Mouse (Mus musculus): ENCODE measurements at regions not wholly inside any gene's neighbourhood (a gene's known extent, or its start where the extent isn't known, plus 50 kb on each side); places are given as distances from the start of the nearest gene placed in this dataset.

DNA sequence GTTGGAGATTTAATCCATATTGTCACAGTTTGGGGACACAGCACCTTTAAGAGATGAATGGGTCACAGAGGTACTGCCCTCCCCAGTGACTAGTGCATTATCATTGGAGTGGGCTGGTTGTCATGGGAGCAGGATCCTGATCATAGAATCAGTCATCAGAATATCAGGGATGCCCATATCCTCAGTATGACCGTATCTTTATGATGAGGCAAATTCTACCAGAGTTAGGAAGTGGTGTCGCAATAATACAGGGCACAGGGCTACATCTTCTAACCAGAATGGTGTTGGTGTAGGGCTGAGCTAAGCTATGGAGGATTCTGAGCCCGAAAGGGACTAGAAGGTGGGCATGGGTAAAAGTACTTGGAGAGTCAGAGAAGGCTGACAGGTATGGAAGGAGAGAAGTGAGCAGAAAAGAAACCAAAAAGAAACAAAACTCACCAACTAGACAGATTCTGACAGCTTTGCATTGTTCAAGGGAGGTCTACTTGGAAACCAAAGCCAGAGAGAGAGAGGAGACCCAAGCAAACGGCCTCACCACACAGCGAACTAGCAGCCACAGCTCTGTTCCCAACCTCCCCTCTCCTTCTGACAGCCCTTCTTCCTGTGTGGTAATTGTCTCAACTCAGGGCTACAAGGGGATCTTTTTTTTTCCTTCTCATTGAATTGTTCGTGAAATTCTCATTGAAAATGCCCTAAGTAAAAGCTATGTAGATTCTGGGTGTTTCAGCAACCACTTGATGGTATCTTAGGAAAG lies 129.2 kb downstream of the Lrrc30 start:
- no peak for DNase-seq

DNA sequence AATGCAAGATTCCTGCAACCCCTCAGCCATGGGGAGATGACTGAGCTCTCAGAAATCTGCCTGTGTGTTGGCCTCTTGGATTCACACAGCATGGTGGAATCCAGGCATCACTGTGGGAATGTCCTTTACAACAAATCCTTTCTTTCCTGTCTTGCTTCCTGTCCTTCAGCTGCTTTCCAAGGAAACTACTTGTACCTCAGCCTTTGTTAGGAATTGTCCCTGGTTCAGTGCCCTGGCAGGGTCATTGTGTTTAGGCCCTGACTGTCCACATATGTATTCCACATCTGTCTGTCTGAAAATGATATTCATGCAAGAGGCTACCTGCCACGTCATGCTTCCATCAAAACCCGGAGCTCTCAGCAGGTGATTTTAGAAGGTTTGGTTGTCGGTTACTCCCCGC lies 129.9 kb downstream of the Lrrc30 start:
- DNase-seq, result no peak

DNA sequence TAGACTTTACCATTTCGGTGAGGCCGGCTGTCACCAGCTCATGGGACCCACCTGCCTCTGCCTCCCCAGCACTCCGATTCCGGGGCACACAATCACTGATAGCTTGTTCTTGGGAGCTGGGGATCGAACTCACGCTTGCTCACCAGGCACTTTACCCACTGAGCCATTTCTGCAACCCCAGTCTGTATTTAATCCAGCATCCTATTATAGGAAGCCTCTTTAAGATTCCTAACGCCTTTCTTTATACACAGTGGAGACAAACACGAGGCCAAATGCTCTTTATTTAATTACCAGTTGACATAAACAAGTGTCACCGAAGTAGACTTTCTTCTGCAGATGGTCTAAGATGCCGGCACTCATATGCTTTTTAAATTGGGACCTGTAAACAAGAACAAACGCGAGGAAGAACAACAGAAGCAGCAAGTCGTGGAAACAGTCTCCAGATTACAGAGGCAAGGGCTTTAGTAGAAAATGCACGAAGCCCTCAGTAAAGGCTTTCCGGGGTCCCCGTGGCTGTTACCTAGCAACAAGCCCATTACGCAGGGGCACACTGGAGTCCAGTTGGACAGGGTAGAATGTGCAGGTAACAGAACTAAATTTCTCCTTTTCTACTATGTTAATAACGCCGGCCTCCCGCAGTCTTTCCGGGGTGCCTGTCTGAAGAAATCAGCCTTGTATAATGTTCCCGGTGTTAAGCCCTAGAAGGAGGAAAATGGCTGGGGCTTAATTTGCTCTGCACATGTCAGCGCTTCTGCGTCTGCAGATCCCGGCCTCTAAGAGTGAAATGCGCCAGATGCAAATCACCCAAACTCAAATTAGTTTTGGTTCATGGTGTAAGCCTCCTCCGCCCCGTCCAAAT lies 132.5 kb downstream of the Lrrc30 start:
- no peak for DNase-seq

DNA sequence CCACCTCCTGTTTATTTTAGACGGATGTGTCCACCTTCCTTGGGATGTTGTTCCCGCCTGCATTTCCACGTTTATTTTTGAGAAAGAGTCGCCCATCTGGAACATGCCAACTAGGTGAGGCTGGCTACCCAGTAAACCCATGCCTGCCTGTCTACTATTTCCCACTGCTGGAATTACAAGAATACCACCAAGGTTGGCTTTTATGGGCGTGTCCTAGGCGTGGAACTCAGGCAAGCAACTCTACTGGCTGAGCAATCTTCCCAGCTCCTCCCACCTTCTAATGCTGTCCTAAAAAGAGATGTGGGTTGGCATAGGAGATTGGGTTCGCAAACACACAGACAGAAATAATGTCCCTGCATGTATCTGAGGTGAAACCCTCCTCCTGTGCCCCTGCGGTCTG lies 135.1 kb downstream of the Lrrc30 start:
- no peak for DNase-seq

DNA sequence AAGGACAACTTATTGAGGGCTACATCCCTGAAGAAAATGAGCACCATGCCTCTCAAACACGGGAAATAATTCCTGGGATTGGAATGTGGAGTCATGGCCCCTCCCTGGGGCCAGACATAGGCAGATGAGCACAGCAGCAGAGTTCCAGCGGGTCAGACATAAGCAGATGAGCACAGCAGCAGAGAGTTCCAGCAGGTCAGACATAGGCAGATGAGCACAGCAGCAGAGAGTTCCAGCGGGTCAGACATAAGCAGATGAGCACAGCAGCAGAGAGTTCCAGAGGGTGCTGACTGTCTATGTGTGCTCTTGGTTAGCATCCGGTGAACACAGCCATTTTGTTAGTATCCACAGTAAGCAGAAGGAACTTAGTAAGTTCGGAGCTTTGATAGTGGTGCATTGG lies 126.2 kb upstream of the Ptprm start:
- DNase-seq, result no peak

DNA sequence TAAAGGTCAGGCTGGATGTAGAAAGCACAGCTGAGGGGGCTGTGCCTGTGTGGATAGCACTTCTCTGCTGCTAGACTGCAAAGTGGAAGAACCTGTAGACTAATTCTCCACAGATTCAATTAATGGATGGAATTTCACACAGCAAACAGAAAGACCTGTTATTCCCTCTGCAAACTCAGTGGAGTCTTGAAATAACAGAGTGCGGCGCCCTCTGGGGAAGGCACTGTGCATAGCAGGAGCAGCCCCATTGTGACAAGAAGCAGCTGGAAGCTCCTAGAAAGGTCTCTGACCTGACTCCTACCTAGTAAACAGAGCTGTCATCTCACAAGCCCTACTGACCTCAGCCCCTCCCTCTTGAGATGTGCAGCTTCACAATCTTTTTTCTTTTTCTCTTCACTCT lies 118.9 kb upstream of the Ptprm start:
- peak; percentile 36 for DNase-seq

DNA sequence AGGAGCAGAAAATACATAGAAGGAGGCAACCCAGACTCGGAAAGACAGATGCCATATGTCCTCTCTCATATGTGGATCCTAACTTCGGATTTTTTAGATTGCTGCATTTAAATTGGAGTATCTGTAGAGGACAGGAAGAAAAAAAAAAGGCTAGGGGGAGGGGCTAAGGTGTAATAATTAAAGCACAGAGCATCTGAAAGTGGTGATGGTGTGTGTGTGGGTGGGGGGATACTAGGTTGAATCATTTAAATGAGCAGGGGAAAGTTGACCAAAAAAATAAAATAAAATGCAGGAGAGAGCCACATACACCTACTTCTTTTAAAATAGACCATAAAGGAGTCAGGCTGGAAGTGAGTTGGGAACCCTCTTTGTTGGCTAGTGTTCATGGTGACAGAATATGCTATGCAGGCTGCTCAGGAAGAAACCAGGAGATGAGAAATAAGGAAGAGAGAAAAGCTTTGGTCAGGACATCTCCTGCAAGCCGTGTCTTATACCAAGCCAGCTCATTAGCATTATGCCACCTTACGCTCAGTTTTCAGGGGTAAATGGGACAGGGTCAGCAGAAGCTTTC lies 104.7 kb upstream of the Ptprm start:
- no peak for DNase-seq

DNA sequence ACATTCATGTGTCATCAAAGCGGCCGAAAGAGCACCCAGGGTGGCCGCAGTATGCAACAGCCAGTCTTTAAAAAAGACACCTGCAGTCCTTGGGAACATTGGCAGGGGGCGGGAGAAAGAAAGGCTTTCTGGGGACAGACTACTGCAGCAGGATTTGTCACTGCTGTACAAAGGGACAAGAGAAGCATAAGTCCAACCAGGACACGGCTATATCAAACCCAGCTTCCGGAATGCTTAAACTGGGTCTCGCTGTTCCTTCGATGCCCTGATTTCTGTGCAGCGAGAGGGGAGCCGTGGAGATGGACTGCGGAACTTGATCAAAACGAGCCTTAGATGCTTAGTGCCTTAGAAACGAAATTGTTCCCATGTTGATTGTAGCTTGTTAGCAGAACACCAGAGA lies 97.7 kb upstream of the Ptprm start:
- DNase-seq, result no peak

DNA sequence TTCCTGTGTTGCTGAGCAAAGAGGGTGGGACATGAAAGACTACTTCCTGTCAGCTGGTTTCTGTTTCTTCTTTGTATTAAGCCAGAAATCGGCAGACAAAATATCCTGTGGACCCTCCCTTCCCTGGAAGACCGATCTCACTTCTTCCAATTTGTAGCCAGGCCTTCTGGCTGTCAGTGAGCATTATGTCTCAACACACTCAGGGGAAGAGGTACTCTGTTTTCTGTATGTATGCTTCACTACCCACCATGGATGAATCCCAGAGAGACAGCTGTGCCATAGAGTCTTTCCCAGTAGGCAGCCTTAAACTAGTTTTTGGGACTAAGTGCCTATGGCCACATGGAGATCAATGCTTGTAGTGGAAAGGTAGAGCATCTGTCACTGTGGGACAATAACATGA lies 96.8 kb upstream of the Ptprm start:
- no peak for DNase-seq

DNA sequence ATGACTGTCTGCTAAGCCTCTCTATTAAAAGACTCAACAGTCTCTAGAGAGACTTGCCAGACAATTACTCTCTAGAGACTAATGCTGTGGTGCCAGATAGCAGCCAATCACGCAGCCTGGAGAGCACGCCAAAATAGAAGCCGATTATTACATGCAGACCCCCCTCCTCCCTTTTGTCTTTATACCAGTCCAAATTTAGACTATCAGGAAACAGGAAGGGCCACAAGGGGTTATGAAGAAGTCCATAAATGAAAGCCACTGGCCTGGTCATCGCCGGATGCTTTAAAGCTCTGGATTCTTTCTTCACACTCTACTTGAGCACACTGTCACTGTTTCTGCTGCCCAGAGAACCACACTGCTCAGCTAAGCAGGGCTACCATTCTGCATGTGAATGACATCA lies 95.8 kb upstream of the Ptprm start:
- DNase-seq, result no peak

DNA sequence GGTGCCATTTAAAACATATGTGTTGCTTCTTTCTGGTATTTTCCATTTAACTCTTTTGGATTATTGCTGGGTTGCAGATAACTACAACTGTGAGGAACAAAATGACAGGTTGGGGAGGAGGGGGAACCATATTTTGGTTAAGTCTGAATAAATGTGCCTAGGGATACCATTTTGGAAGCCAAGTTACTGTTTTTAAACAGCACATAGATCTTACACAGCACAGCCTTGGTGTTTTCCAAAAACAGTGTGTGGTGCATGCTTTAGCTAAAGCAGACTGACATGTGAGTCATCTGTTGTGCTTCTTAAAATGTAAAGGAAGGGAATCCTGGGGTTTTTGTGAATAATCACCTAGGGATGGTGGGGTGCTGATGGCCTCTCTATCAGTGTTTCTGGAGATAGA lies 91.7 kb upstream of the Ptprm start:
- DNase-seq, result no peak

DNA sequence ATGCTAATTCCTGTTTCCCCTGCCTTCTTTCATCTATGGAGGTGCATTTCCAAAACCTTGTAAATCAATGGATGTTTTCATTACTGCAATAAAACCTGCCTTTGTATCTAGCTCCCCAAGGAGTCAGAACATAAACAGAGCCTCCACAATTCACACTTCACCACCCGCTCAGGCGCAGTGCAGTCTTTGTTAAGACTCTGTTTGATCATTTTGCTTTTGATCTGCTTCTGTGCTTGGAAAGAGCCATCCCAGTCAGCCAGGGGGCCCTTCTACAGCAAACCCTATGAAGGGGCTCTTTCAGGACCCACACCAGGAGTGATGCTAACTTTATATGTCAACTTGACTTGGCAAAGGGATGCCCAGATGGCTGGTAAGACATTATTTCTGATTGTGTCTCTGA lies 86.7 kb upstream of the Ptprm start:
- DNase-seq, result no peak

DNA sequence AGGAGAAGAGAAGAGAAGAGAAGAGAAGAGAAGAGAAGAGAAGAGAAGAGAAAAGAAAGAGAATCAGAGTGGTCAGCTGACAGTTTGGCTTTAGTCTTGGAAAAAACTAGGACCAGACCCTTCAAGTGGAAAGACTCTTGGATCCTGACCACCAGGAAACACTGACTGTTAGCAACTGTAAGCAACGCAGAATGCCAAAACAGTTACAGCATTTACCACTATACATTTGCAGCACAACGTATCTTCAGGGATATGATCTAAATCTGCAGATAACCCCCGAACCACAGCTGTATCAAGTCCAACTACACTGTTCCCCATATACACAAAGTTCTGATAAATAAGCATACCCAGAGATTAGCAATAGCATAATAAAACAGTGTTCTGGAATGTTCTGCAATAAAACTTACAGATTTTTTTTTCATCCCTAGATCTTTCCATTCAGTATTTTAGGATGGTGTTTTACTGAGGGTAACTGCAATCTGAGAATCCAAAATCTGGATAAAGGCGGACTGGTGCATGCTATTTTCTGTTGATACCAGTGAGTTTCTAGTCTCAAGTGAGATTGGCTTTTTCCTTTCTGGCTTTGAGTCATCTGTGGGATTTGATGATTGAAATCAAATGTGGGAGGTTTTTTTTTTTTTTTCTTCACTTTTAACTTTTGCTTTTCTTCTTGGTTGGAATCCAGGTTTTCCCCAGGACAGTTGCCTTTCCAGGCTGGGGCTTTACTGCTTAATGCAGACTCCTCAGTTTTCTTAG lies 65.9 kb upstream of the Ptprm start:
- no peak for DNase-seq

DNA sequence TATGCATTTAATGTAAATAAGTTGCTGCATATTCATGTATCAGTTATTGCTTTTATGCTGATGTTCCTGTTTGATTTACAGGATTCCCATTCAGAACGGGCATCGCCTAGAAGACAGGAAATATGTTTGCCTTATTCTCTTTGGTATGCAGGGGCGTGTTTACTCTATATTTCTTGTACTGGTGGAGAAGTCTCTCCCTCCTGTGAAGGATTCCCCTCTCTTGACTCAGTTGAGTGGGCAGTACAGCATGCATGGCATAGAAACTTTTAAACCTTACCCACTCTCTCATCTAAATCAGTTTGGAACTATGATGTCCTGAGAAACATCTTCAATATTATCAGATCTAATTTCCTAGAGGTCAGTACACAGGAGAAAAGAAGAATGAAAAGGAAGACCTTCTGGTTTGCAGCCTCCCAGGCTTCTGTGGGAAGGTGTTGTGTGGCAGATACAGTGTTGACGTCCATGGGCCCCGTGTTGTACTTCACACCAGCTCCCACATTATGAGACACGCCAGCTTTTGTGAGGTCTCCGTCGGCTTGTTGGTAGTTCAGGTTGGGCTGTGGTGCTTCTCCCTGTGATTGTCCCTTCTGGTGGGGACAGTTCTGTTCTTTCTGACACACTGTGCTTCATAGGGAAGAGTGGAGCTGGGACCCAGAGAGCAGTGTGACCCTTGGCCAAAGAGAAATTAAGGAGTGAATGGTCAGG lies 58.4 kb upstream of the Ptprm start:
- DNase-seq, result no peak

DNA sequence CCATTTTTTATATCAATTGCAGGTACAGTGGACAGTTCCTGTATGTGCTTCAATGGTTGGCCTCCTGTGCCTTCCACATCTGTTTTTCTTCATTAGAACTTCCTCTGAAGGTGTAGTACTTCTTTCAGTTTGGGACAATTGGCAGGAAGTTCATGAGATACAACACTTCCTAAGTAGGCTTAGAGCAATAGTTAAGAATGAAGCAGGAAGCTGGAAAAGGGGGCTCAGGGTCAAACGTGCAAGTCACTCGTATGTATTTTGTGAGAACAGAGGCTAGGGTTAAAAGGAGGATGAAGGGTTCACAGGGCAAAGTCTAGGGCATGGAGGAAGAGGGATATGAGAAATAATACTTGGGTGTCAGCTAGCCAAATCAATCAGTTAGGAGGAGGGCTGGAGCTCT lies 55.7 kb upstream of the Ptprm start:
- DNase-seq, result no peak

DNA sequence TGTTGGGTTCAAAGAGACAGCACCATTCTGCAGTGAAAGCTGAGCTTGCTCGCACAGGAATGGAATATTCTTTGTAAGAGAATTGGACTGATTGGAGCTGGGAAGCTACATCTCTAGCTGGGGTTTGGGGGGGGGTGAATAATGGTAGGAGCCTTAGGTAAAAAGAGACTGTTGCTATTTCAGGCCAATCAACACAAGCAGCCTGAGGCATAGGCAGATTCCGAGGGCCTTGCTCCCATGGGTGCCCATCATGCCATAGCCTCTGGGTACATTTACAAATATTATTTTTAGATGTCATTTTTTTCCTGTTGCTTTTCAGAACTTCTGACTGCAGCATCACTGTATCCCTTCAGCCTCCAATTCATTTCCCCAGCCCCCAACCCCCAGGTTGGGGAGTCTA lies 51.7 kb upstream of the Ptprm start:
- DNase-seq, result no peak

All from cerebellum, adult 9-10 months (tissue).